Comparison of ENCODE assay signal across 21 mouse cellular contexts in the genomic region with DNA sequence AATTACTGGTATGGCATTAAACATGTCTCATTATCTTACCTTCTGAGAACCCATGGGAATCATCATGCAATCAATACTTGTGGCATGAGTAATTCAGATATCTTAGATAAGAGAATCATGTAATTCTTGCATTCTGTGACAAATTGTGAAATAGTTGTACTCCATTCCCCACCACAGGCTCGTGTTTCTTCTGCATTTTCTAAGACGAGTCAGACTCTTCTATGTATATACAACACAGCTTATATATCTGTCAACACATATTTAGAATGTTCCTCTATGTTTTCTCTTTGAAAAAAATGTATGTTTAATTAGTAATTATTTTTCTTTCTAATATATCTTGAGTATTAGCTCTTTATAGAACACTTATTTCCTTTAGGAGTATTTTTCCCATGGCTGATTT.
DNase-seq lines count a peak whose midpoint lies in the region; ATAC-seq and TF ChIP-seq lines count a peak whose summit lies in the region.
"Had no signal": no experiment of that assay in that cellular context is flagged by ENCODE, and none has a peak within 500 bp of the region (broad histone marks: within the 10 kb centered on the region; RNA-seq: fewer than 3 reads in every experiment).

No protein-coding gene starts in this region.

- no peak overlapping the region for H3K9ac ChIP-seq in lung, embryonic 14.5 days
- no peak overlapping the region for H3K9ac ChIP-seq in lung, embryonic 16.5 days (ENCODE audit: low read length)
- H3K9ac ChIP-seq: embryonic facial prominence, embryonic 12.5 days; forebrain, embryonic 13.5 days; forebrain, embryonic 15.5 days; forebrain, postnatal 0 days had no signal

- no peak overlapping the region for H3K4me2 ChIP-seq in lung, embryonic 14.5 days
- no peak overlapping the region for H3K4me2 ChIP-seq in lung, embryonic 16.5 days (ENCODE audit: low read depth, low read length)
- H3K4me2 ChIP-seq: embryonic facial prominence, embryonic 12.5 days; forebrain, embryonic 13.5 days; forebrain, embryonic 15.5 days had no signal

- H3K27me3 ChIP-seq in lung, embryonic 14.5 days (ENCODE audit: insufficient read depth, low read length): no peaks in the 10 kb centered on the region
- H3K27me3 ChIP-seq in lung, embryonic 16.5 days (ENCODE audit: control insufficient read depth, insufficient read depth, low read depth, low read length): no peaks in the 10 kb centered on the region
- H3K27me3 ChIP-seq: embryonic facial prominence, embryonic 12.5 days; forebrain, embryonic 13.5 days; forebrain, embryonic 15.5 days had no signal

- H3K9me3 ChIP-seq in lung, embryonic 14.5 days (ENCODE audit: low read depth, low read length): no peaks in the 10 kb centered on the region
- no peaks in the 10 kb centered on the region for H3K9me3 ChIP-seq in lung, embryonic 16.5 days (ENCODE audit: control insufficient read depth, low read length)
- H3K9me3 ChIP-seq: embryonic facial prominence, embryonic 10.5 days; embryonic facial prominence, embryonic 12.5 days; forebrain, embryonic 13.5 days; forebrain, embryonic 15.5 days had no signal

- ATAC-seq in lung, embryonic 14.5 days (ENCODE audit: insufficient read depth): peak; percentile 87
- ATAC-seq in lung, embryonic 16.5 days (ENCODE audit: low read depth): peak; percentile 86
- ATAC-seq: activated CD4-positive, CD25-positive, alpha-beta regulatory T cell, adult 4 months; forebrain, embryonic 13.5 days; forebrain, embryonic 15.5 days; forebrain, postnatal 0 days; Patski had no signal

- no peaks in the 10 kb centered on the region for H3K36me3 ChIP-seq in lung, embryonic 14.5 days (ENCODE audit: insufficient read depth)
- H3K36me3 ChIP-seq in lung, embryonic 16.5 days (ENCODE audit: control insufficient read depth, insufficient read depth, low read length): no peaks in the 10 kb centered on the region
- H3K36me3 ChIP-seq: embryonic facial prominence, embryonic 10.5 days; embryonic facial prominence, embryonic 12.5 days; forebrain, embryonic 15.5 days had no signal

- 30% methylated on average over 2 of the region's 2 CpGs for WGBS in lung, embryonic 14.5 days
- 25% methylated on average over 2 of the region's 2 CpGs for WGBS in lung, embryonic 16.5 days

- peak; percentile 81 for DNase-seq in lung, embryonic 14.5 days
- no peak for DNase-seq in lung, postnatal 10 days
- no peak for DNase-seq in lung, postnatal 14 days
- peak; percentile 5 for DNase-seq in 416B (ENCODE audit: low read depth)
- DNase-seq in spleen, postnatal 4 days (ENCODE audit: low spot score in 2 of 2): no peak
- DNase-seq: adrenal gland, adult 8-10 months; adrenal gland, postnatal 14 days; adrenal gland, postnatal 36 days; cerebellum, adult 11-12 months; cerebellum, adult 2 months; cerebellum, adult 9-10 months; cerebellum, postnatal 10 days; cerebellum, postnatal 25 days; forebrain, postnatal 0 days had no signal

- no peaks in the 10 kb centered on the region for H3K4me1 ChIP-seq in lung, embryonic 14.5 days (ENCODE audit: insufficient read depth)
- no peaks in the 10 kb centered on the region for H3K4me1 ChIP-seq in lung, embryonic 16.5 days (replicated peaks; ENCODE audit: control insufficient read depth, insufficient read depth, low read length)
- H3K4me1 ChIP-seq: embryonic facial prominence, embryonic 10.5 days; embryonic facial prominence, embryonic 12.5 days; forebrain, embryonic 13.5 days; forebrain, embryonic 15.5 days had no signal

- H3K4me3 ChIP-seq in lung, embryonic 14.5 days (ENCODE audit: low read depth, low read length): no peak overlapping the region
- no peak overlapping the region for H3K4me3 ChIP-seq in lung, embryonic 16.5 days (ENCODE audit: low read length)
- H3K4me3 ChIP-seq: embryonic facial prominence, embryonic 10.5 days; embryonic facial prominence, embryonic 12.5 days; forebrain, embryonic 13.5 days; forebrain, embryonic 15.5 days had no signal

- TF ChIP-seq CTCF in lung, embryonic 14.5 days (IDR thresholded peaks at IDR 0.05; ENCODE audit: low read depth): no peak

- no peak overlapping the region for H3K27ac ChIP-seq in lung, embryonic 14.5 days (ENCODE audit: low read depth)
- H3K27ac ChIP-seq in lung, embryonic 16.5 days (ENCODE audit: low read length): no peak overlapping the region
- H3K27ac ChIP-seq: embryonic facial prominence, embryonic 10.5 days; embryonic facial prominence, embryonic 12.5 days; forebrain, embryonic 13.5 days; forebrain, embryonic 15.5 days had no signal

Comparison
In these comparisons a context has a peak if more than half of its experiments do, and no peak if none do; other contexts are left out.
1. DNase-seq: peak in lung, embryonic 14.5 days (single experiment) and 416B (single experiment); none in lung, postnatal 10 days (single experiment), lung, postnatal 14 days (single experiment) and spleen, postnatal 4 days (0 of 2).